Mouse (Mus musculus) cortical plate, adult 2 months (tissue): Measurements from ENCODE around the gene Tcf7l1.

Experiments
- CTCF ChIP-seq: fragments of 200-500 bp; IDR thresholded peaks from 2 replicates; pipeline ENCODE4 v1.5.1; 2011; ENCODE audit warnings: mild to moderate bottlenecking, control low read depth, low read length; ENCODE audit not compliant: insufficient read depth; ENCODE audit errors: extremely low read depth
- POLR2A ChIP-seq: fragments of 200-500 bp; IDR thresholded peaks from 2 replicates; pipeline ENCODE4 v1.6.1; 2011; ENCODE audit warnings: mild to moderate bottlenecking, low read length, control low read depth; ENCODE audit not compliant: insufficient read depth; ENCODE audit errors: extremely low read depth

- TF ChIP-seq POLR2A (no peak), CTCF (no peak)
These were observed 35.3 kb downstream of the Tcf7l1 start for GRCm38 (mm10) chr6:72753782-72754181.
